Mouse (Mus musculus) lung, postnatal 36 days (tissue): ENCODE data around the gene Pitx3.
"Not testable (repeated sequence)": the region's sequence is repeated elsewhere in the genome, so short reads cannot be mapped to it uniquely, and the experiment has no call there.

Experiments
- DNase-seq: peaks from one replicate; pipeline ENCODE4 v3.0.0; 2022; ENCODE audit warnings: mixed read lengths

The Pitx3 gene

GRCm38 (mm10) chr19:46147511-46148371 lies at the start of gene Pitx3:
Pitx3 (minus strand) TSS chr19:46148326.
- DNase-seq: peak; percentile 9

DNA sequence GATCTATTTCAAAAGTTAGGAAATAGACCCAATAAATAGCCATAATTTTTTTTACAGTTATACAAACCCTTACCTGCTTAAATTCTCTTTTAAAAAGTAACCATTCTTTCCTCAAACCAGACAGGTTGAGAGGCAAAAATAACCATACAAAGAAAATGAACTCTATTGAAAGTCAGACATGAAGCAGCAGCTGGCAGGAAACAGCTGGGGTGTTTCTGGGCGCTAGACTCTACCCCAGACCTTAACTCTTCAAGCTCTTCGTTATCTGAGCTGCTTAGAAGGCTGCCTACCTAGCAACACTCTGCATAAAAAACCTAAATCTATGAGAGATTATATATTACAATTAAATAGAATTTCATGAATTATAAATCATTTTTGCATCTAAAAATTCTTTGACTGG lies 39.1 kb upstream of the Pitx3 start:
- DNase-seq: no peak

GRCm38 (mm10) chr19:46186611-46187010 lies 38.5 kb upstream of the Pitx3 start:
- DNase-seq: peak; percentile 14

DNA sequence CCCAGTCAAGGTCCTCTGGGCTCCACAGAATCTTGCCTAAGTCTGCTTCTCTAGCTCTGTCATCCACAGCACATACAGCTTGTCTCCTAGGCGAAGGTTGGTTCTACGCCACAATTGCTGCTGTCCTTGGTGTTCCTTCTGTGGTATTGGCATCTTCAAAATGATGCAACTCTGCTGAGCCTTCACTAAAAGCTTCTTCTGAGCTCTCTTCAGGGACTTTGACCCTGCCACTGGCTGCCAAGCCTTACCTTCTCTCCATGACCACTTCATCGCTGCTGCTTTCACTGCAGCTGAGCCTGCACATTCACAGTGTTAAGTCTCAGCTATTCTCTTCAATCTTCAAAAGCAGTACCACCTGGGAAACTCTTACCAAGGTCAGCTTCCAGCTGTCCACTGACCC lies 34.1 kb upstream of the Pitx3 start:
- no peak for DNase-seq

- no peak for DNase-seq
Measured at GRCm38 (mm10) chr19:46180274-46180673, 32.1 kb upstream of the Pitx3 start.

- no peak for DNase-seq
Measured at GRCm38 (mm10) chr19:46177046-46177445, 28.9 kb upstream of the Pitx3 start.

- DNase-seq: no peak
Measured at GRCm38 (mm10) chr19:46175173-46175572, 27.0 kb upstream of the Pitx3 start.

GRCm38 (mm10) chr19:46172541-46172940 lies 24.4 kb upstream of the Pitx3 start:
- no peak for DNase-seq

DNA sequence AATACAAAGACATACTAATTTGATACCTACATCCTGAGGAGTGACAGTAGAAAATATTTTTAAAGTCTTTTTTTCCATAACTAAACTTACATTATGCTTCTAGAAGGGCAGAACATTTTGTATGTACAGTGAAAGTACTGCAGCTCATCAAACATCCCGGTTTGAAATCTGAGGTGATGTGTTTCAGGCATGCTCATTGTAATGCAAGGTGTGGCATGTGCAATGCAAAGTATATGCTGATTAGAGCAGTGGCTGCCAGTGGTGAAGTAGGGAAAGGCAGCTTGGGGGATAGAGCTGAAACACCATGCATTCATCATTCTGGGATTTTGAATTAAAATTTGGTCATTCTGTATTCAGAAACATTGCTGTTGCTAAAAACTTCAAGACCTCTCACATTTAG lies 21.8 kb upstream of the Pitx3 start:
- DNase-seq: no peak

GRCm38 (mm10) chr19:46169396-46169795 lies 21.3 kb upstream of the Pitx3 start:
- no peak for DNase-seq

- DNase-seq: not testable (repeated sequence)
Measured at GRCm38 (mm10) chr19:46167169-46167568, 19.0 kb upstream of the Pitx3 start.

- no peak for DNase-seq
Measured at GRCm38 (mm10) chr19:46165950-46166349, 17.8 kb upstream of the Pitx3 start.

- DNase-seq: peak; percentile 98
Measured at GRCm38 (mm10) chr19:46152127-46152803, 4.1 kb upstream of the Pitx3 start, which contains the start of gene Gbf1. Gbf1 (plus strand) TSS chr19:46152509.

- no peak for DNase-seq
Measured at GRCm38 (mm10) chr19:46149091-46149490, 965 bp upstream of the Pitx3 start.

GRCm38 (mm10) chr19:46148372-46148760 lies 240 bp upstream of the Pitx3 start:
- peak; percentile 90 for DNase-seq

DNA sequence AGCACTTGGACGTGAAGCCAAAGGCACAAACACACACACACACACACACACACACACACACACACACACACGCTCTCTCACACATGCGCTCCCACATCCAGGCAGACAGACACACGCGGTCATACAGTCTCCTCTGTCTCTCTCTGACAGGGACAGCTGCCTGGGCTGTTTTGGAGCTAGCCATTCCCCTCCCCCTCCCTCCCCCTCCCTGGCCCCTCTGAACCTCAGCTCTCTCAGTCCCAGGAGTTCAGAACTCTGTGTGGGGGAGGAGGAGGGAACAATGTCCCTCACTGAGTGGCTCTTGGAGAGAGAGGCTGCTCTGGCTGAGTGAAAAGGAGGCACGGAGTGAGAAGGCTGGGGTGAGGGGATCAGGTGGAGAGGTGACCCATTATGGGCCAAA lies 7.0 kb downstream of the Pitx3 start:
- DNase-seq: no peak

GRCm38 (mm10) chr19:46140324-46140723 lies 7.8 kb downstream of the Pitx3 start:
- DNase-seq: no peak

- DNase-seq: peak; percentile 80
Measured at GRCm38 (mm10) chr19:46136639-46137580, 11.2 kb downstream of the Pitx3 start.

GRCm38 (mm10) chr19:46135789-46136638 lies 12.1 kb downstream of the Pitx3 start:
- DNase-seq: peak; percentile 76

GRCm38 (mm10) chr19:46135297-46135696 lies 12.8 kb downstream of the Pitx3 start:
- peak; percentile 95 for DNase-seq

DNA sequence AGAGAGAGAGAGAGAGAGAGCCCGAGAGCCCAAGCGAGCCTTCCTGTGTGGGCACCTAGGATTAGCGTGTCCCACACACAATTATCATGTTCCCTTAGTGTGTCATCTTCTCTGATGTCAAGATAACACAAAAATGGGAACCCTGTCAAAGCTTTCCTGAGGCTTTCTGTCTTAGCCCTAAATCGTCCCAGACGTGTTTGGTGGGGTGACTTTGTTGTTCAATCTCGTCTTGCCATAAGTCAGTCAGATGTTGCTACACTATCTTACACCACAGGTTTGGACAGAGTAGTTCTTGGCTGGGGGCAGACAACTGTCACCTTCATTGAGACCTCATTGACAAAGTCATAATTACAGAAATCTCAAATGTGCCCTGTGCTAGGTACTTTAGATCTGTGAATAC lies 15.5 kb downstream of the Pitx3 start:
- DNase-seq: no peak
